Mouse (Mus musculus) hindlimb bud, embryonic 11.5 days (tissue): ENCODE data around the gene Atad1.

Experiments
- DNase-seq: peaks from one replicate; pipeline ENCODE4 v3.0.0-alpha.2; 2012; ENCODE audit warnings: low read depth, low spot score; ENCODE audit errors: extremely low spot score

The Atad1 gene

GRCm38 (mm10) chr19:32626768-32627331, 112.7 kb downstream of the Atad1 start:
- no peak for DNase-seq

- DNase-seq: no peak
These were observed 117.4 kb downstream of the Atad1 start for GRCm38 (mm10) chr19:32622142-32622541.
